Mouse (Mus musculus) retina, embryonic 14.5 days (tissue): ENCODE results near the gene Nynrin.

Source experiments
- DNase-seq: peaks from one replicate; pipeline ENCODE4 v3.0.0-alpha.2; 2015; ENCODE audit warnings: low spot score

Gene Nynrin

DNA sequence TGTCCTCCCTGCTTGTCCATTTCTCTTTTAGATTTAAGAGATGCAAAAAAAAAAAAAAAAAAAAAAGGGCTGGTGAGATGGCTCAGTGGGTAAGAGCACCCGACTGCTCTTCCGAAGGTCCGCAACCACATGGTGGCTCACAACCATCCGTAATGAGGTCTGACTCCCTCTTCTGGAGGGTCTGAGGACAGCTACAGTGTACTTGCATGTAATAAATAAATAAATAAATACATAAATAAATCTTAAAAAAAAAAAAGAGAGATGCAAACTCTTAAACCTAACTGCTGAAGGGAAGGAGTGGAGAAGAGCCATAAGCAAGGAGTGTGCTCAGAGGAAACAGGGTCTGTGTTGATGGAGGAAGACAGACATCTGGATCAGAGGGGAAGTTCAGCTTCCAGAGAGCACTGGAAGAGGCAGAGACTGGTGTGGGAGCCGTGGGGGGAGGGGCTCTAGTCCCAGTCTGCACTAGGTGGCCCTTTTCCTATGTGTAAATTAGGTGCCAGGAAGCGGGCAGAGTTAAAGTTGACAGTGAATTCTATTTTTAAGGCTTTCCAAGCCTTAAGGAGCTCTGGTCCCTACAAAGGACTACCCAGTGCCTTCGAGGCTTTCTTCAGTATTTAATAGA, 24.6 kb downstream of the Nynrin start:
- DNase-seq: no peak

DNA sequence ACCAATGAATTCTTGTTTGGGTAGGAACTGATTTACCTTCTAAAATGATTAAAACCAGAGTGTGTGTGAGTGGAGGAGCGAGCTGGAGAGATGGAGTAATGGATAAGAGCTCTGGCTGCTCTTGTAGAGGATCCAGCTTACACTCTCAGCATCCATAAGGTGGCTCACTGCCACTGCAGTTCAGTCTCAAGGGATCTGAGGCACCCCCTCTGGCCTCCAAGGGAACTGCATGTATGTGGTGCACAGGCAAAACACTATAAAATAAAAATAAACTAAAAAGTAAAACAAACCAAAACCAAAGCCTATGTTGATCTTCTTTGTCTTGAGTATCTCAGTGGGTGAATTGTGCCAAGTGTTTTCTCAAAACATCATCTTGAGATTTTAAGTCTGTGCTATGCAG, 25.8 kb downstream of the Nynrin start:
- peak; percentile 83 for DNase-seq

DNA sequence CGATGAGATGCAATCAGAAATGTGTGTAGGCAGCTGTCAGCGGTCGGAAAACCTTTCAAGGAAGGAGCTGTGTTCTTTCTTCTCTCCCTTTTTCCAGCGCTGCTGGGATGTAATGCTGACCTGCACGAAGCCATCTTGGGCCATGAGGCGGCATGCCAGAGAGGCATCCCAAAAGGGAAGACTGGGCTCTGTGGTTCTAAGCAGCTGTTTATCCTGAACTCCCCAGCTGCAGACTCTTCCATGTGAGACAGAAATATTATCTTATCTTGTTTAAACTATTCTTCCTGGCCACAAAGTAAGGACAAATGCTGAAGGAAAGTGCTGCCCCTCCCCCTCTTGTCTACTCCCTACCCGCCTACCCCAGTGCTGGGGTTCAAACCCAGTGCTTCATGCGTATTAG, 27.2 kb downstream of the Nynrin start:
- DNase-seq: no peak

DNA sequence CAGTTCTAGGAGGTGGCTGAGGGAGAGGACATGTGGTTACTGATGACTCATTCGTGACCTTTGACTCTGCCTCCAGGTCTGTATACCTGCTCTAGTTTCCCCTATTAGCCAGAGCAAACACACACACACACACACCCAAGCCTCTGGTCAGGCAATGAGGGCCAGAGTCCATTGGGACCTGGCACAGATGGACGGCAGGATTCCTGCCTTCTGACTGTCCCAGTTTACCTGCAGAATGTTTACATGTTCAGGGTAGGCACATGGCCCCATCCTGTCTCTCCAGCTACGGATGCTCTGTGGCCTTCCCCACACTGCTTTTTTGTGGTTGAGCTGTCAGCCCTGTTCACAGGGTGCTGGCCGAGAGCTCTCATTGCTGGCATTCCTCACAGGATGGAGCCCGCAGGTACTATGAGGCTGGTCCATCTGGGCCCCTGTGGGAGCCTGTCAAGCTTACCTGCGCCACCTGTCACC, 28.4 kb downstream of the Nynrin start:
- no peak for DNase-seq

DNA sequence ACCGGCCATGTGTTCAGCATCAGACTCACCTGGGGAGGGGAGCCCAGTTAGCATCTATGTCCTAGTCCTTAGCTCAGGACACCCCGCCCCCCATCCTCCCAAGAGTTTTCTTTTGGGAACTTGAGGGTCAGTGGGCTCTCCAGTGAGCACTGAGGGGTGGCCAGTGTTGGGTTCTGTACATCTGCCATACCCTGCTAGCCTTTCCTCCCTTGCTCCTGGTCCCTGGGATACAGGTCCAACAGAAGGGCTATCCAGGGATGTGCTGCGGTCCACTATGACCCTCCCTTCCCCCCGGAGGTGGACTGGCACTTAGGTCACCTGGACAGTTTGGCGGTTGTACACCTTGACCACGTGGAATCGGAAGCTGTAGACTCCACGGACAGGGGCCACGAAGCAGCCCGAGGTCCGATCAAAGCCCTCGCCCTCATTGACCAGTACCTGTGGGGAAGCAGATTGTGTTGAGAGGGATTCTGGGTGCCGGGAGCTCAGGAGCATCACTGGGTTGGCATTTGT, 29.4 kb downstream of the Nynrin start:
- no peak for DNase-seq

- DNase-seq: no peak
Measured at GRCm38 (mm10) chr14:55883663-55884062, 29.9 kb downstream of the Nynrin start.

DNA sequence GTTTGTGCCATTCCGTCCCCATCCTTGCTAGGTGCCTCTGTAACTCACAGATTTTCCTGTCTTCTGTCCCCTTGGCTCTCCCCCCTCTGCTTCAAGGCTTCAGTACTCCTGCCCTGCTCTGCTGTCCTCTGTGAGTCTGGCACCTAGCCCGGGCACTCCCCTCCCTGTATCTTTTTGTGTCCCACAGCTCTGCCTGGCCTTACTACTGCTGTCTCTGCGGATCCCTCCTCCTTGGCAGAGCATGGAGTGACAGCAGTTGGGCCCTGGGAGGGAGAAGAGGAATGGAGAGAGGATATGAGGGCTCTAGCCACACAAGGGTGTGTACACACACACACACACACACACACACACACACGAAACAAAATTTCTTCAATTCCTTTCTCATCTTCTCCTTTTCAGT, 30.4 kb downstream of the Nynrin start, which contains the start of gene Cbln3:
Gene Cbln3, minus strand, starts transcription at position 227 of the 400 bp plus-strand sequence.
- no peak for DNase-seq

GRCm38 (mm10) chr14:55884713-55885113, 30.9 kb downstream of the Nynrin start, which contains the start of gene Khnyn:
Gene Khnyn, plus strand, starts transcription at chr14:55884947.
- DNase-seq: peak; percentile 90

- no peak for DNase-seq
Measured at GRCm38 (mm10) chr14:55885114-55885790, 31.4 kb downstream of the Nynrin start.

DNA sequence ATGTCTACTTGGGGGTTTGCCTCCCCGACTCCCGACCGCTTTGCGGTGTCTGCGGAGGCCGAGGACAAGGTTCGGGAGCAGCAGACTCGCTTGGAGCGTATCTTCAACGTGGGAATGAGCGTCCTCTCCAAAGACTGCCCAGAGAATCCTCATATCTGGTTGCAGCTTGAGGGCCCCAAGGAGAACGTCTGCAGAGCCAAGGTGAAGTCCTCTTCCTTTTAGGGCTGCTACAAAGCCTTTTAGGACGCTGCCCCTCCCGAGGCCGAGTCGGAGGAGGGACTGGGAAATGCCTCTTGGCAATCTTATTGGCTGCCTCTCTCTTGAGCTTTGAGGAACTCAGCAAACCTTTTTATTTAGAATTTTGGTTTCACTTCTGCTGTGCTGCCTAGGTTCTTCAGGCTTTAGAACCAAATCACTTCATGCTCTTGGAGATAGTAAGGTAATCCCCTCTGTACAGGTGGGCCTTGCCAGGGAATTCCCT, 32.0 kb downstream of the Nynrin start:
- no peak for DNase-seq

- no peak for DNase-seq
Measured at GRCm38 (mm10) chr14:55886571-55887382, 33.0 kb downstream of the Nynrin start.

GRCm38 (mm10) chr14:55897671-55898070, 43.9 kb downstream of the Nynrin start:
- no peak for DNase-seq

- DNase-seq: no peak
Measured at GRCm38 (mm10) chr14:55898947-55899346, 45.1 kb downstream of the Nynrin start.

DNA sequence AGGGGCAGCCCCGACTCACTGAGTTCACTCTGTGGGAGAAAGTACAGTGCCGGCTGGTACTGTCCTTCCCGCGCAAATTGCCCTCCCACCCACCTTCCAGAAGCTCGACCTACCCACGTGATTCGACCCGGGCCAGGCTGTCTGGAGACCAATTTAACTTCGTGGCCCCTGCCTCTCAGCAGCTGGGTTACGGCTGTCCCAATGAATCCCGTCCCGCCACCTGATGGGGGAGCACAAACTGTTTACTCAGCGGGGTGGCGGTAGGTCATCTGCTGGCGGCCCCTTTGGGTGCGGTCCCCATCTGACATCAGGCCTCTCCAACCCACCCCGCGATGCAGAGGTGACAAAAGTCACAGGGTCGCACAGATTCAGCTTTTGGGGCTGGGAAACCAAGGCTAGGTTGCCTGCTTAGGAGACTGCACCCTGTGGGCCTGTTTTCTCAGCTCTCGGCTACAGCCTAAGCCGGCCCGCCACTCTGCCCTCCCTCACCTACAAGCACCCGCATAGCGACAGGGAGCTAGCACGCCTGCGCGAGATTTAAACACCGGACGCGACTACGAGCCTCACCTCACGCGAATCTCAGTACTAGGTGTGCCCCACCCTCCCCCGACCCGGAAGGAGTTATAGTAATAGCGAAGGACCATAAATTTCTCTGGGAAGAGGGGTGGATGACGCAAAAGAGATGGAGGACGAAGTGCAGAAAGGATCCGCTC, 46.0 kb downstream of the Nynrin start, which contains the start of gene Sdr39u1:
Gene Sdr39u1, minus strand, starts transcription at position 593 of the 713 bp plus-strand sequence.
- DNase-seq: peak; percentile 89

DNA sequence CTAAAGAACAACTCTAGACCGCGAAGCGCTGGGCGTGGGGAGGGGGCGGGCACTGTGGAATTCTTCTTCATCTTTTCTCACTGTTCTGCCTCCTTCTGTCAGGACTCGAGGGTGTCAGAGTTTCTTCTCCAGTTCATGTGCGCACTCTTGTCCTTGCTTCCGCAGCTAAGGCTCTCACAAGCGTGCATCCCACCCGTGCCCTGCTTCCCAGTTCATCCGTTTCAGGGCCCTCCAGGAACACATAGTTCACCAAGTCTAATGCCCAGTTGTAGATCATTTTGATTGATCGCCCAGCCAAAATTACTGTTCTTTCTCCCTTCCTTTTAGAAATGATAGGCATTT, 46.6 kb downstream of the Nynrin start:
- no peak for DNase-seq

DNA sequence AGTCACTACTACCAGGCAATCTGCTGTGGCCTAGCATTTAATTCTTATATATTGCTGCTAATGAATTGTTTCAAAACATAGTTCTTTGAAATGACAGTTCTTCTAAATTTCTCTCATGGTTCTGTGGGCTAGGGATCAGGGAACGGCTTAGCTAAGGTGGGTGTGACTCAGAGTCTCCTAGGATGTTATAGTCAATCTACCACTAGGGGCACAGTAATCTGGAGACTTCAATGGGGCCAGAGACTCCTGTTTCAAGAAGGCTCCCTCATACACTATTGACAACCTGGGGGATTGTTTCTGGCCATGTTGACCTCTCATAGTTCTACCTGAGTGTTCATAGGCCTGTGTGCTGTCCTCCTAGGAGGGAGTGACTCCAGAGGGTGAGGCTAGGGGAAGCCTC, 51.7 kb downstream of the Nynrin start:
- peak; percentile 52 for DNase-seq

GRCm38 (mm10) chr14:55913406-55913805, 59.6 kb downstream of the Nynrin start:
- DNase-seq: no peak

GRCm38 (mm10) chr14:55918240-55919082, 64.7 kb downstream of the Nynrin start:
- DNase-seq: peak; percentile 97

- DNase-seq: no peak
Measured at GRCm38 (mm10) chr14:55922475-55923232, 68.8 kb downstream of the Nynrin start.
